Mouse (Mus musculus) c-Kit-positive CD71-positive TER-119-positive erythroid progenitor cells, embryonic 14.5 days (primary cell): ENCODE data around the gene Fut7.

Experiments
- DNase-seq: peaks from one replicate; pipeline ENCODE4 v3.0.0-alpha.2; 2013; ENCODE audit warnings: low spot score

The Fut7 gene

GRCm38 (mm10) chr2:25425481-25425880 lies 2.4 kb downstream of the Fut7 start:
- no peak for DNase-seq

- peak; percentile 66 for DNase-seq
Observed at GRCm38 (mm10) chr2:25426721-25427191, 3.7 kb downstream of the Fut7 start.

- no peak for DNase-seq
Observed at GRCm38 (mm10) chr2:25427256-25427655, 4.2 kb downstream of the Fut7 start.

- peak; percentile 86 for DNase-seq
Observed at GRCm38 (mm10) chr2:25428442-25429236, 5.6 kb downstream of the Fut7 start, which contains the start of gene Abca2. TSS of gene Abca2 (plus strand) at chr2:25428703.

GRCm38 (mm10) chr2:25429435-25430180 lies 6.5 kb downstream of the Fut7 start:
- DNase-seq: no peak

- no peak for DNase-seq
Observed at GRCm38 (mm10) chr2:25430395-25431233, 7.5 kb downstream of the Fut7 start.

- no peak for DNase-seq
Observed at GRCm38 (mm10) chr2:25431308-25431855, 8.3 kb downstream of the Fut7 start.

- DNase-seq: no peak
Observed at GRCm38 (mm10) chr2:25432326-25433098, 9.4 kb downstream of the Fut7 start.

GRCm38 (mm10) chr2:25433101-25433500 lies 10.0 kb downstream of the Fut7 start:
- DNase-seq: no peak

GRCm38 (mm10) chr2:25434292-25434691 lies 11.2 kb downstream of the Fut7 start:
- no peak for DNase-seq

- no peak for DNase-seq
Observed at GRCm38 (mm10) chr2:25436286-25436820, 13.3 kb downstream of the Fut7 start.

GRCm38 (mm10) chr2:25441067-25441466 lies 18.0 kb downstream of the Fut7 start:
- DNase-seq: no peak

GRCm38 (mm10) chr2:25442682-25443081 lies 19.6 kb downstream of the Fut7 start:
- DNase-seq: no peak

- no peak for DNase-seq
Observed at GRCm38 (mm10) chr2:25450853-25451647, 28.0 kb downstream of the Fut7 start.

GRCm38 (mm10) chr2:25452951-25453350 lies 29.9 kb downstream of the Fut7 start:
- DNase-seq: no peak

- no peak for DNase-seq
Observed at GRCm38 (mm10) chr2:25456205-25456953, 33.3 kb downstream of the Fut7 start, which contains the start of gene Clic3. TSS of gene Clic3 (plus strand) at chr2:25456838.

- DNase-seq: no peak
Observed at GRCm38 (mm10) chr2:25457022-25457896, 34.2 kb downstream of the Fut7 start.

GRCm38 (mm10) chr2:25458911-25459310 lies 35.8 kb downstream of the Fut7 start:
- no peak for DNase-seq
